Mouse (Mus musculus): Measurements from ENCODE around the gene Kcnj4.

Gene Kcnj4

DNA sequence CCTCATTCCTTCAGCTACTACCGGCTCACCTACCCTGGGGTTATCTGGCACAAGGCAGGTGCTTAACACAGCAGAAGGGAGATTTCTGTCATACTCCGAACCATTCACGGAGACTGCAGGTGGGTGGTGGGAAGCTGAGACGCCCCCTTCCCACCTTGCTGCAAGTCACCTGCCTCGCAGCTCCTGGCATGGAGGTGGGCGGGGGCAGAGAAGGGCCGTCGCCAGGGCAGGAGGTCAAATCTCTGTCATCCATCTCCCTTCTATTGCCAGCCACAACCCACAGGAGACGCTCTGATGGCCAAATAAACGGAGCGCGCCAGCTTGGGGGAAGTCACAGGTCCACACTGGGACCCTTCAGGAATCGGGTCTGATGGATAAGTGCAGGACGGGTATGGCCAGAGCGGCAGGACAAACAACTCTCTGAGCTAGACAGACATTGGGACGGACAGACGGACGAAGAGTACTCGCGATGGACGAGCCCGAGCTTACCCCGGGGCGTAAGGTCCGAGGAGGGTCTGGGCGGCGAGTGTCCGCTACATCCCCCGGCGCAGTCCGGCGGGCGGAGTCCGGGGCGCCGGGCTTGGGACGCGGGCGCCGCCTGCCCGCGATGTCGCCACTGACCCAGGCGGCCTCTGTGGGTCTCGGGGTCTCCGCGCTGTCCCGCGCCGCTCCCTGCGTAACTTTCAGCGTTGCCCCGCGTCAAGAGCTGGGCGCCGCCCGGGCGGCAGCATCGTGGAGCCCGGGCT lies at the start of gene Kcnj4:
TSS of gene Kcnj4 (minus strand) at position 535 of the 746 bp plus-strand sequence.
- no peak for DNase-seq (ENCODE audit: low read depth)

DNA sequence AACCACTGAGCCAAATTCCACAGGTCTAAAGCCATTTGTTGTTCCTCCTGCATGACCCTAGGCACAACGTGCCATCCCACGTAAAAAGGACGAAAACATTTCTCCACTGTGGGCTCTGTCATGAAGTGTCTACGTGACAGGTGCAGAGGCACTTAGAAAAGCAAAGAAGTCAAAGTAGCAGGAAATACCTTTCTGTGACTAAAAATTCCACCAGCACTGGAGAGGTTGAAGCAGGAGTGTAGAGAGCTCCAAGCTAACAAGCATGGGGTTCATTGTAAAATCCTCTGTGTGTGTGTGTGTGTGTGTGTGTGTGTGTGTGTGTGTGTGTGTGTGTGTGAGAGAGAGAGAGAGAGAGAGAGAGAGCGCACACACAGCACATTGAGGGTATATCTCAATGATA lies 47.5 kb upstream of the Kcnj4 start:
- DNase-seq (ENCODE audit: low read depth), result no peak

- no peak for DNase-seq (ENCODE audit: low read depth)
Observed at GRCm38 (mm10) chr15:79548226-79548625, 43.2 kb upstream of the Kcnj4 start.

GRCm38 (mm10) chr15:79547289-79547820 lies 42.3 kb upstream of the Kcnj4 start:
- DNase-seq (ENCODE audit: low read depth), result no peak

GRCm38 (mm10) chr15:79546410-79547288 lies 41.6 kb upstream of the Kcnj4 start, which contains the start of gene Ddx17:
Ddx17 (minus strand) TSS chr15:79546741.
- peak; percentile 91 for DNase-seq (ENCODE audit: low read depth)

GRCm38 (mm10) chr15:79545921-79546399 lies 40.9 kb upstream of the Kcnj4 start:
- peak; percentile 34 for DNase-seq (ENCODE audit: low read depth)

DNA sequence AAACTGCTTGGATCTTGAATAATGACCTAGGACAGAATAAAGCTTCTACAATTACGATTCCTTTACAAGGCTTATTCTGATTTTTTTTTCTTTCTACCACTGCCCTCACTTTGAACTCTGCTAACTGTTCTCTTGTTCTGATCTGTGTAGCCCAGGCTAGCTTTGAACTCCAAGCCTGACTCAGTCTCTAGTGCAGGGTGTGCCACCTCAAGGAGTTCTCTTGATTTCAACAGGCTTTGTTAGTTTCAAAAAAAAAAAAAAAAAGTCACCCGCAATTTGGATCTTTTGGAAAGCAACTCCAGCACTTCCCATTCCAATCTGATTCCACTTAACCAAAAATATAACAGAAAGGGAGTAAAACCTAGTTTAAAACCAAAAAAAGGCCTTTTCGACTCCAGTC lies 40.5 kb upstream of the Kcnj4 start:
- peak; percentile 29 for DNase-seq (ENCODE audit: low read depth)

- DNase-seq (ENCODE audit: low read depth), result no peak
Observed at GRCm38 (mm10) chr15:79543968-79544367, 38.9 kb upstream of the Kcnj4 start.

DNA sequence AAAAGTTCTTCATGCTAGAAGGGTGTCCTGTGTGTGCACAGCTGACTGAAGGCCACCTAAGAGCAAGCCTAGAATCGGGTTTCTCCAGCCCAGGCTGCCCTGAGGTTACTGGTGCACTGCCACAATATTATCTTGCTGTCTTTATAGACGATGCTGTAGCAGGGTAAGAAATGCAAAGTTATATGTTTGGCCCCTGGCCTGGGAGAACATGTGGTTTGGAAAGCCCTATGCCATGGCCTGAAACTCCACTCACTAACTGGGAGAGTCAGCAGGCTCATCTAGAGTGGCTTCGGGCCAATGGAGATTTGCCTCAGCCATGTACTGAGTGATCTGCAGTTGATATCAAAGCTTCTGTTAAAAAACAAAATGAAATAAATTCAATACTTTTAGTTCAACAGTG lies 28.8 kb upstream of the Kcnj4 start:
- DNase-seq (ENCODE audit: low read depth), result no peak

DNA sequence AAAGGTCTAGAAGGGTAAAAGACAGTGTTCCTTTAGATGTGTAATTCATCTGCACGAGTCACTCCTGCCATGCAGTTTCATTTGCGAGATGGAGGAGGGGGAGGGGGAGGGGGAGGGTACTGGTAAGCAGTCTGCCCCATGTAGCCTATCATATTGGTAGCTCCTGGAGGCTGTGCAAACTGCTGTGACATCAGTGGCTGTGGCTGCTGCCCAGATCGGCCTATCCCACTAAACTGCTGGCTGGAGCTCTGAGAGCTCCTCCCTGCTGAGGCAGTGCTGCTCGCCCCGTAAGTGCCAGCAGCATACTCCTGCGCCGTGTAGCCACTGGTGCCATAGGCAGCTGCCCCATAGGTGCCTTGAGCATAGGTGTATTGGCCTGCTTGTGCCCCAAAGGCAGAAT lies 24.9 kb upstream of the Kcnj4 start:
- no peak for DNase-seq (ENCODE audit: low read depth)

DNA sequence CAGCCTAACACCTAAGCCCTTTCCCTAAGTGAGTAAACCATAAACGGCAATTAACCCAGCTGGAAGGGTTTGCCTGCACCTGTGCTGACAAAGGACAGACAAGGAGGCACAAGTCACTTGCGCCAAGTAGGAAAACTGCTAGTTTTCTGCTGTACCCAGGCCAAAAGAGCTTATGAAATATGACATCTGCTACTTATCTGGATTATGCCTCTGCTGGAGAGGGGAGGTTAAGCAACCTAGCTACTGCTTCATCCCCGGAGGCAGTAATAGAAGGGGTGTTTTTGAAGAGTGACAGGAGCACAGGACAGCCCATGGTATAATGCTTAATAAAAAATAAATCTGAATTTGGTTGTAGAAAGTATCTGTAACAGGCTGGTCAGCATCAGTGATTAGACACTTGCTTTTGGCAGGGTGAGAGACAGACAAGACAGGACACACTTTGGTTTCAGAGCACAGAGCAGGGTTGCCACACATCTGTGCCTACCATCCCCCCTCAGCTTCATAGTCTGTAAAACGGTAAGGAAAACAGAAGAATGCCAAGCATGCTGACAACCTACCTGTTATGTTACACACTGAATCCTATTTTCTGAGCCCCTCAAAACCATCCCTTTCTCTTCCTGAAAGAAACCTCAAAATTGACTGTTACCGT lies 23.1 kb upstream of the Kcnj4 start:
- no peak for DNase-seq (ENCODE audit: low read depth)

GRCm38 (mm10) chr15:79527192-79527591 lies 22.2 kb upstream of the Kcnj4 start:
- no peak for DNase-seq (ENCODE audit: low read depth)

- DNase-seq (ENCODE audit: low read depth), result no peak
Observed at GRCm38 (mm10) chr15:79525979-79526768, 21.1 kb upstream of the Kcnj4 start.

GRCm38 (mm10) chr15:79525564-79525963 lies 20.5 kb upstream of the Kcnj4 start:
- no peak for DNase-seq (ENCODE audit: low read depth)

GRCm38 (mm10) chr15:79519400-79520220 lies 14.6 kb upstream of the Kcnj4 start:
- no peak for DNase-seq (ENCODE audit: low read depth)

GRCm38 (mm10) chr15:79518571-79518970 lies 13.5 kb upstream of the Kcnj4 start:
- DNase-seq (ENCODE audit: low read depth), result no peak

- no peak for DNase-seq (ENCODE audit: low read depth)
Observed at GRCm38 (mm10) chr15:79517710-79518109, 12.7 kb upstream of the Kcnj4 start.

- no peak for DNase-seq (ENCODE audit: low read depth)
Observed at GRCm38 (mm10) chr15:79516171-79517096, 11.4 kb upstream of the Kcnj4 start, which contains the start of gene Kdelr3. Kdelr3 (plus strand) TSS chr15:79516411.

GRCm38 (mm10) chr15:79513940-79514339 lies 8.9 kb upstream of the Kcnj4 start:
- DNase-seq (ENCODE audit: low read depth), result no peak

Data from c-Kit-positive CD71-positive TER-119-negative erythroid progenitor cells, embryonic 14.5 days (primary cell).